Mouse (Mus musculus) WW6 (cell line): Measurements from ENCODE around the gene Ankfn1.
A peak's percentile ranks its signal among the peaks of the same experiment; 100 is the strongest.

Source experiments
- DNase-seq: peaks from one replicate; pipeline ENCODE4 v3.0.0-alpha.2; 2013; ENCODE audit warnings: low read depth, low spot score

Gene Ankfn1

DNA sequence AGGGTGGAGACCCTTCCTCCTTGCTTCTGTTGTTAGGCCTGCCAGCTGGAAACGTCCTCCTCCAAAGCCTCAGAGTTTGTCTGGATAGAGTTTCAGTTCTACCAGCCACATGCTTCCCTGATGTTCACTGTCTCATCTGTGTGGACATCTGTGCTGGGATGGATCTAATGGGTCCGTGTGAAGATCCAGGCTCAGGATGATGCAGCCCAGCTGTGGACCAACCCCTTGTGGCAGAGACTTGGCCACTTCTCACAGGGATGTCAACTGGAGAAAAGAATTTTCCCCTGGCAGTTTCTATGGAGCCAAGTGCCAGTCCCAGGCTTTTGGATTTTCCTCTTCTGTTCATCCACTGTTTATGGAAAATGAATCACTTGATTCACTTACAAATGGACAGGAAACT, 100.5 kb downstream of the Ankfn1 start:
- no peak for DNase-seq

DNA sequence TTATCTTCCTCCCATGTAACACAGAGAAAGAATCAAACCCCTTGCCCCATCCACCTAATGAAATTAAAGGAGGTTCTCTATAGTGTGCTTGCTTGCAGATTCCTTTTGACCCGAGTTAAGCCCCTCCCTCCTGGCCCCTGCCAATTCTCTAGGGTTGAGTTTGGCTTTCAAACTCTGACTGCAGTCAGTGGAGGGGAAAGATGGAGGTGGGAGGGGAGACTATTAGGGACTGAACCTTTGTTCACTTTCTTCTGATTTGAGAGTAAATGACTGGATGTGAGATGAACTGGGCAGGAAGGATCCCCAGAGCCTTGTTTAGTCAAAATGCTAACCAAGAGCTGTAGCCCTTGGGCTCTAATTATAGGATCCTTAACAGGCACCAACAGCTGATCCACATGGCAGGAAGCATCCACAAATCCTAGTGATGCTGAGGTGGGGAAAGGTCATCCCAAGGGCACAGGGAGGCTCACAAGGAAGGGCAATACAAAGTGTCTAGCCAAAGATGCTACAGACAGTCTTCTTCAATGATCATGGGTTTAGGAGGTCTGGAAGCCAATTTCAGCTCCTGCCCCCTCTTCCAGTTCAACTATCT, 103.4 kb downstream of the Ankfn1 start:
- no peak for DNase-seq

DNA sequence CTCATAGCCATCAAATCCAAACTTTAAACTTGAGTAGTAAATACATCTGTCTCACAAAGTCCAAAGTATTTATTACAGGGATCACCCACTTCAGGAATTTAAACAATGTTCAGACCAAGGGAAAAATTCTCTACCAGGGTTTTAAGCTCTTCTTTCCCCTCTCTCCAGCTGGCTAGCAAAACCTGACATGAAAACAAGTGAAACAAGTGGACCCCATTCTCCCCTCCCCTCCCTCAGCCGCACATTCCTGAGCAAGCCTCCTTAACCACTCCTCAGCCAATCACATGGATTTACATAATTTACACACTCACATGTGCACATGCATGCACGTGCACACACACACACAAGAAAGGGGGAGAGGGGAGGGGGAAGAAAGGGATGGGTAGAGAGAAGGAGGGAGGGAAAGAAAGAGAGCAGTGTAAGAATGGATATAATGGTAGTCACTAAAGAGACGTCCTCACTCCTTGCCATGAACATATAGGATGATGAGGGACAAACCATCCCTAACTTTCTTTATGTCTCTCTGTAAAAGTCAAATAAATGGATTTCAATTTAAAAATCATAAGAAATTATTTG, 104.9 kb downstream of the Ankfn1 start:
- DNase-seq: no peak

DNA sequence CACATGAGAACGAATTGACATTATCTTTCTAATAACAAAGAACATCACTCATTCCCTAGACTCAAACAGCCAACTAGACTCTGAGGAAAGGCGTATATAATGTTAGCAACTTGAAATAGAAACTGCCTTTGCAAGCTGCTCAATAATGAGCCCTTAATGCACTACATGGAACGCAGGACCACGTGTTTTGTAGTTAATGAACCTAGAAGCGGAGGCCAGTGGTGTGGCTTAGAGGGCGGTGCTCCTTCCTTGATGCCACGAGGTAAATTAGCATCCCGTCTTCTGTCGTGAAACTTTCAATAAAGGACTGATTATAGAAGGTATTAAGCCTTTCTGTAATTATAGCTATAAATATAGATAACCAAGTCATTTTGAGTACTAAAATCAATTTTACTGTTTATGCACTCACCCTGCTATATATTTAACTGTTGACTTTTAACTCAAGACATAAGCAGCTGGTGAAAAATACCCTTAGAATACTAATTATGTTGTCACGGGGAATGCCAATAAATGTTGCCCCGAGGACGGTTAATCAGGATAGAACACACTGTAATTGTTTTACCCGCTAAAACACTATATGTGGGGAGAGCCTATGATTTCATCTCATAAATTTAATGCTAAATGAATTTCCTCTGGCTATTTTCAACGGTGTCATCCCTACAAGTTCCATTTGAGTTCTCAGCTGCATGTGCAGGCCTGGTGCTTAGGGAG, 112.1 kb downstream of the Ankfn1 start:
- DNase-seq: no peak

DNA sequence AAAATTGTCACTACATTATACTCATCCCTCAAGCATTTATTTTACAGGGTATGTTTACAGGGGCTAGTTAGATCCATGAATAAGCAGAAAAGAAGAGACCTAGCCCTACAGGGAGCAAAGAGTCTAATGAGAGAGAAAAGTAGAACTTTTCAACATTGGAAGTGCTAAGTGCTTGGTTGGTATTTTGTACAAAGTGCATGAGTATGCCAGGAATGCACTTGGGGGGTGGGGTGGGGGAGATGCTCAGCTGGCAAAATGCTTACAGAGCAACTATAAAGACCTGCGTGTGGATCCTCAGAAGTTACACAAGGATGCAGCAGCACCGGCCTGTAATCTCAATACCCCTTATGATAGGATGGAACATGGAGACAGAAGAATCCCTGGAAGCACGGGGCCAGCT, 118.4 kb downstream of the Ankfn1 start:
- DNase-seq: no peak

DNA sequence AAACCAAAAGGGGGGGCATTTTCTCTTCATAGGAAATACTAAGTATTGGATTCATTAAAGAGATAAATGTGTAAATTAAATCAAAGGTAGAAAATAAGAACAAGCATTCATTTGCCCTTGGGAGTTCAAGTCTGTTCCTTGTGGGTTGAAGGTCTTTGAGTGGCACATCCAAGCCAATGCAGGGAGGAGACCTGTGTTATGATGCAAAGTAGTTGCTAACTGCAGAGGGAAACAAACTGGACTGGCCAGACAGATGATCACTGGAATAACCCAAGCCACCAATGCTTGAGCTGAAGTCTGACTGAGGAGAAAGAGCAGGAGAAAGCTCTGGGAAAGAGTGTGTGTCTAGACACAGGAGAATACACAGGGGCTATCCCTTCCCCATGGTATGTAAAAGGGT, 120.9 kb downstream of the Ankfn1 start:
- no peak for DNase-seq

DNA sequence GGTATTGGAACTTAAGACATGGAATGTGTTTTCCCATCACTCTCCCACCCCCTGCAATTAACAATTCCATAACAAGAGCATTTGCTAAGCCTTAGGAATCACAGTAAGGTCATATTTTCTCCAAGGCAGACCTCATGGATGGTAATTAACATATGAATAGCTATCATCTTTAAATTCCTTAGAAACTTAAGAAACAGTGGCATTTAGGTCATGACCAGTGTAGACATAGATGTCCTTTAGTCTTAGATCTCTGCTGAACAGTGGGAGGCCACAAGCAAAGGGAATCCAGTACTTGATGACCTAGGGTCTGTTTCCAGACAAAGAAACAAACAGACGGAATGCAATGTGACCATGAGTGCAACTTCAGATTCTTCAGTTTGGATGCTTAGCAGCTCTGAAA, 141.7 kb downstream of the Ankfn1 start:
- DNase-seq: no peak

DNA sequence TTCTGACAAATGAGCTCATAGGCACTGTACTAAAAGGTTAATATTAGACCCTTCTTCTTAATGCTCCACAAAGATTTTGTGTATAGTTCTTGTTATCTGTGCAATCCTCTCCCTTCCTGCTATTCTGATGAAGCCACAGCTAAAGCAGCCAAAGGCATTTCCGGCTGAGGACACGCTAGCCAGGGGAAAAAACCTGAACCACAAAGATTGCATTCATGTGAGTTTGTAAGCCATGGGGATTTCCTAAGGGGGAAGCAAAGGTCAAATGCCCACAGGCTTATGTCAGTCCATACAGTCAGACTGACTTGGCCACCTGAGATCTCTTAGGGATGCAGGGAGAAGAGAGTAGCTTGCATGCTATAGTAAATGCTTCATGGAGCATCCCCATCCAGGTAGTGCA, 146.1 kb downstream of the Ankfn1 start:
- no peak for DNase-seq

DNA sequence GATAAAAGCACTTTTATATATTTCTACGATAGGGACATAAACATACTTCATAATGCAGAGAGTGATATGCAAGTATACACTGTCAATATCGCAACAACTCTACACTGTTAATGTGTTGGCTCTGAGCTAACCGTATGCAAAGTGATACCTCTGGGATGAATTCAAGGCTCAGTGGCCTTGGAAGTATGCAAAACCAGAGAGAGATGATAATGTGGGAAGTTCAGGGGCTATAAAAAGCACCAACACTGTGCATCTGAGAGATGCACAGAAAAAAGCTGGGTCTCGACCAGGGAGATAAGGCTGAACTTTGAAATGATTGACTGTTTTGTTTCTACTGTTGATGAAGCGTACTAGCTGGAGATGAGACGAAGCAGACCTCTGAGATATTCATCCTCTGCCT, 148.9 kb downstream of the Ankfn1 start:
- DNase-seq: no peak

DNA sequence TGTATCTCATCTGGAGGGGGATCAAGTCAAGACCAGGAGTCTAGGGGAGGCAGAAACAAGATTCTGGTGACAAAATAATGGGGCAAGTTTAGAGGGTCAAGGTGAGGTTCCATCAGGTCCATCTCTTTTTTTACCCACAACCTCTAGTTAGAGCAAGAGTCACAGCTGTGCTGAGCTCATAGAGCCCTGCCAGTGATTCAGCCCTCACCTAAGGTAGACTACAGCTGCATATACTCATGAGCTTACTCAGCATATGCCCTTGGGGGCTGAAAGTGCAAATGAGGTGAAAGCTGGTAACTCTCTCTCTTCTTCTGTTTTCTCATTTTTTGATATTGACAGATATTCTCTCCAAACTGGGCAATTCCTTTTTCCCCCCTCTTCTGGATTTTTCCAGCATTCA, 150.2 kb downstream of the Ankfn1 start:
- no peak for DNase-seq

DNA sequence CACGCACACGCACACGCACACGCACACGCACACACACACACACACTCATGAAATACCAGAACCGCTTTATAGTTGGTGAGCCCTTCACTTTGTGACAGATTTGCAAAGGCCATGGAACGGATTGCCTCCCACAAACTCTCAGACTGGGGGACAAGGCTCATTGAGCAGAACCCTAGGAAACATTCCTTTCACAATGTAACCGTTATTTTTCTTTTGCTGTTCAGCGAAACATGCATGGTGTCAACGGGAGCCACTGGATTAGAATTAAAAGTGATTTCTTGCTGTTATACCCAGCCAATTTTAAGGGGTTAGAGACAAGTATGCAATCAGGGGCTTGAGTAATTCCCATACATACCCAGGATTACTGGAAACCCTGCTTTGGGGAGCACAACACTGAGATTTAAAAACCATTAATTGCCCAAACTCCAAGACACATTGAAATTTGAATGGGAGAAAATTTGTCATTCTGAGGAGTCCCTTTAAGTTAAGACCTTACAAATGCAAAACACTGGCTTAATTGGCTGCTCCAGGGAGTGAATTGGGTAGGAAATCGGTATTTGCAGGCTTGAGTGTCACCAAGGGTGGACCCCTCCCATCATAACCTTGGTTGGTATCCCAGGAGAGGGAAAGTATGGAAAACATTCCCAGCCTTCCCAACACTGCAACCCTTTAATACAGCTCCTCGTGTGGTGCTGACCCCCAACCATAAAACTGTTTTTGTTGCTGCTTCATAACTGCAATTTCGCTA, 153.6 kb downstream of the Ankfn1 start:
- peak; percentile 39 for DNase-seq

DNA sequence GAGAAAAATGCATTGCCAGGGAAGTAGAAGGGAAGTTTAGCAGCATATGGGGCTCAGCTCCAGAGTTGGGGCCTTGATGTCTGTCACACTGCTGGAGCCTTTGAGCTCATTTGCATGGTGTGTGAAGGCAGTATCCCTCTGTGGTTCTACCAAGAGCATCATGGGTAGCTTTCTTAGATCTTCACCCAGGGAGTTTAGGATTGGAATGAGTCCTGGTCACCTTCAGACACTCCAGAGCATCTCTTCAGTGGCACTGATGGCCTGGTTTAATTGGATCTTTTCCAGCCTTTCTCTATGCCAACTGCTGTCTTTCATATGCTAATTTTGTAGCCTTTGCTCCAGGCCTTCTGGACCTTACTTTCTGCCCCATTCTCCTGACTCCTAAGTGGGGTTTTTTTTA, 157.5 kb downstream of the Ankfn1 start:
- DNase-seq: no peak

DNA sequence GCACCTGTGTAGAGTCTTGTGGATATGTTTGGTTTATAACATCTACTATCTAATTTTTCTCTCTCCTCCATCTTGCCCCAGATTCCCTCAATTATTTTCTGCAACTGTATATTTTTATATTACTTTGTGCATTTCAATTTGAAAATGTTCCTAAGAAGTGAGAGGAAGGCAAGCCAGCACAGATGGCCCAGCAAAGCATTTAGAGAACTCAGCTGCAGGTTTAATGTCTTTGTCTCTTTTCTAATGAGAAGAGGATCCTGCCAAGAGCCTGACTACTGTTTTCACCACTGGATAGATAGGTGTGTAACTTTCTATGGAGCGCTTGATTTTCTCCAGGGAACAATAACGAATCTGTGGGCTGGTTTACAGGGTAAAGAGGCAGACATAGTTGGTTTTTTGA, 161.6 kb downstream of the Ankfn1 start:
- no peak for DNase-seq

DNA sequence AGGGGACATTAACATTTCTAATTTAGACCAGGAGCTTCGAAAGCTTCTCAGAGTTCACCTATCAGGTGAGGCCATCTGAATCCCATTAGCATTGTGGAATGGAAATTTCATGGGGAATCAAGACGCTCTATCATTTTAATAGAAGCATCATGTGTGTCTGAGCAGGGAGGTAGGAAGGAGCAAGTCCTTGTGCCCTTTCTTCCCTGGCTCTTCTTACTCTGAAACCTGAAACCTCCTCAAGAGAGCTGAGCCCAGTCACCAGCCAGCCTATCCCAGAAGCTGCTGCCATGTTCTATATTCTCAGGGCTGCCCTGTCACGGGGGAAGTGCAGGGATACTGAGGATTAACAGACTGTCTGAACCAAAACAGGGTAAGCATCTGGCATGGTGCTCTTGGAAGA, 165.9 kb downstream of the Ankfn1 start:
- DNase-seq: no peak

DNA sequence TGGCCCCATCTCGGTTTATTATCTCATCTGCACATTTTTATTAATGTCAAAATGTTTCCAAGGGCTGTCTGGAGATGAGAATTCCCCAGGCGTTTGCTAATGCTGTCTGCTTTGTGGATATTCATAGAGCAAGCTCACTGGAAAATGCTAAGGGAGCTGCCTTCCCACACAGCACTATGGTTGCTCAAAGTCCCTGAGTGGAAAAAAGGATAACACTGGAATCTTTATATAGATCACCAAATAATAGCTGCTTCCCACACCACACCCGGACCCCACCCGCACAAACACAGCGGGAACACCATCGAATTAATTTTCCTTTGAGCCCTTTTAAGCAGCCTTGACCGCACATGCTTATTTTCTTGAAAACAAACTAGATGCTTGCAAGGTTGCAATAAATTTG, 169.4 kb downstream of the Ankfn1 start:
- no peak for DNase-seq

DNA sequence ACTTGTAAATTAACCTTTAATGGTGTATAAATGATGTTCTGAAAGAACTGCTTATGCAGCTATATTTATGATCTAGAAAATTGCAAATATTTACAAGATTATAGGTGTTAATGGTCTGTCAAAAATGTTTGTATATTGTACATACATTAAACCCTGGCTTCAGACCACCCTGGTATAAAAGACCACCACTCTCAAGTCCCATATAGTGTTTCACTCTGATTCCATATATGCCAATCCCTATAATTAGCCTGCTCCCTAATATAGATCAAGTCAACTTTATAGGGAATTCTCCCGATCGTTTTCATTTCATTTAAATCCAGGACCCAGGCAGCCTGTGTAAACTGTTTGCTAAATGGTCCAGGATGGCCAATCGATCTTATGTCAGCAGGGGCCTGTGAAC, 170.2 kb downstream of the Ankfn1 start:
- no peak for DNase-seq

DNA sequence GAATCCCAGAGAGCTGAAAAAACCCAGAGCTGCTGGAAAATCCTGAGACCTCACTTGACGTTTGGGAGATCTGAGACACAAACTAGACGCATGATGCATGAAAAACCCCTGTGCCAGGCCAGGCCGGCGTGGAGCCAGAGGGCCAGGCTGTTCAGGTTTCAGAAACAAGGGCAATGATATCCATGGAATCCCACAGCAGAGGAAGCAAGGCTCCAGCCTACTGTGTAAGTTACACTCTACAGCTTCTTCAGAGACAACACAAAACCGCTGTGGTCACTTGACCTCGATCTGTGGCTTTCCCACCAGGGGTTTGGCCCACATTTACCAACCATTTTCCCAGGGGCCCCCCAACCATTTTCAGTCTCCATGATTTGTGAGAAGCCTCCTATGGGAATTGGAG, 171.1 kb downstream of the Ankfn1 start:
- no peak for DNase-seq

DNA sequence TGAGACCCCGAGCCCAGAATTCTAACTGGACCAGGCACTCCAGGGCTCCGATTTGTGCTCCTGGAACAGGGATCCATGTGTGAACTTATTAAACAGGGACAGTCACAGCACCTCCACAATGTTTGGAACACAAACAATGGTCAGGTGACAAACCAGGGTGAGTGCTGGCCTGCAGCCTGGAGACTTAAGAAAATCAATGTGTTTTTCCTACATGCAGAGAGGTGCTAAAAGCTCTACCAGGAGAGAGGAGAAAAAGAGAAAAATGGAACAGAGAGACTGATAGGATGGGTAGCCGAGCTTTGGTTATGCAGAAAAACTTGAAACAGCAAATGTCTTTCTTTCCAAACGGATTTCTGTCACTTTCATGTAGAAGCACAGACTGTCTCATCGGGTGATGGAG, 174.5 kb downstream of the Ankfn1 start:
- no peak for DNase-seq

DNA sequence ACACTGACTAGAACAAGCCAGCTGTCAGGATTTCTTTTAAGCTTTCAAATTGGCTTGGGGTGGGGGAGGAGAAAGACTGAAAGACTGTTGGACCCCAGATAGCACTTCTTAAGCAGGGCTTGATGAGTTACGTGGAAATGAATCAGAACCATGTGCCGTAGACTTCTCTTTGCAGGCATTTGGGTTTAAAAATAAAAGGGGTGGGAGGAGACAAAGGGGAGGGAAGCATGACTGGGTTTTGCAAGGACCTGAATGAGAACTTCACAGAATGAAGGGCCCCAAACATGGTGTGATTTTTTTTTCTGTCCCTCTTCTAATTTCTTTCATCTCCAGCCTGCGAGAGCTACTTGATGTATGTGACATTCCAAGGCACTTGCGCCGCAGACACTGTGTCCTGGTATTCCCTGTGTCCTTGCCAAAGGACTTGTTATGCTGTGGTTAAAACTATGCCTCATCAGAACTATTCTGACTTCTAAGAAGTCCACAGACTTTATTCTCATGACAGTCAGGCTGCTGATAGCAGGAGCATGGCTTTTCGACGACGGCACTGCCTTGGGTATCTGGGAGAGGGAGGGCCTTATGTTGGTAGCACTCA, 176.4 kb downstream of the Ankfn1 start:
- no peak for DNase-seq

DNA sequence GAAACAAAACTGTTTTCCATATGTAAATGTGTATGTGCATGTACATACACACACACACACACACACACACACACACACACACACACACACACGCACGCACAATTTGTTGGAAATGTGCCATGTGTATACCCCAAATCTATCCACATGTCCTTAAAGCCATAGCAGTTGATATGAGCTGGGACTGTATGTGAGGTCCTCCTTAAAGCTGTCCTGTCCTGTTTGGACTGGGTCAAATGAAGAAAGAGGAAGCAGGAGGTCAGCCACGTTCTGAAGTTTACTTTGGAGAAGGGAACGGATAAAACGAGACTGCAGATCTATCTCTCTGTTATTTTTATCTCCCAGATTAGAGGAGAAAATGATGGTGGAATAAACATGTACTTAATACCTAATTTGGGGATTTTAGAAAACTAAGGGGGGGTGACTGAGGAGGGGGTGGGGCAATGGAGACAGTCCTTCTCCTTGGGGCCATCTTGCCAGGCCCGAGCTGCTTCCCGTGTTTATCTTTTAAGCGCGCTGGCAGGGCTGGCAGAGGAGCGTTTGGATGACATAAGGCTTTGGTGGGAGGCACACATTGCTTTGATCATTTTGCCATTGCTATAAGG, 187.1 kb downstream of the Ankfn1 start:
- no peak for DNase-seq

DNA sequence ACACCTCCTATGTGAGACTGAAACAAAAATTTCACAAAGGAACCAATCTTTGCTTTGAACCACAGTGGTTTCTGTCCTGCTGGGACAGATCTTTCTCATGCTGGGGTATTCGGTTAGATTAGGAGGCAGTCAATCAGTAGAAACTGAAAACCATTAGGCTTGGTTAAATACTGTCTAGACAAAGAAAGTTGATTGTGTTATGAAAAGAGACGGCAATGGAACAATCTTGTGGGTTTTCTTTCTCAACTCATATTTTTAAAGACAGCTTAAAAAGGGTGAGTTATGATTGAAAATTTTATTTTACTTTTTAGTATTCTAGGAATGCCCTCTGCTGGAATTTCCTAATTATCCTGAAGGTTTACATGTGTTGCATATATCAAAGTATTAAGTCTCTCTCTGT, 191.1 kb downstream of the Ankfn1 start:
- DNase-seq: no peak

DNA sequence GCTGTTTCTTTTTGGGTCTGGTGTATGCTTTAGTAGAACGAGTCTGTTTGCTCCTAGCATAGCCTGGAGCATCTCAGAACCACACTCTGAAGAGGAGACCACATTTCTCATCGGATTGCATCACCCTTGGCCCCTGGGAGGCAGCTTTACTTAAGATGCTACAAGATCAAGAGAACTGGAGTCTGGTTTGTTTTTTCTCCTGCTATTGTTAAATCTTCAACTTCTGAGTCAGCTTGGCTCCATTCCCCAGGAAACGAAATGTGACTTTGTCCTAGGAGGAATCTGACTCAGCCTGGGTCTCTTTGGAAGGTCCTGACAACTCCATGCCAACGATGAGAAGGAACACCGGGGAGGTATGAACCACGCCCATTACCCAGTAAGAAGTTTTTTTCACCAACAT, 197.6 kb downstream of the Ankfn1 start:
- DNase-seq: no peak
